Comparison of ENCODE assay signal across 7 mouse cellular contexts in genomic region chr2:174075673-174076432, GRCm38 (mm10). TPM values are rescaled to one million over a fixed set of nuclear protein-coding genes. Genes with fewer than 3 reads are reported as not detected.
DNase-seq lines count a peak whose midpoint lies in the region; ATAC-seq lines count a peak whose summit lies in the region.

Gene Stx16, plus strand, starts transcription at chr2:174076308.

- WGBS in embryonic facial prominence, embryonic 12.5 days, result 1% methylated on average over 32 of the region's 32 CpGs
- WGBS in limb, embryonic 11.5 days, result 1% methylated on average over 32 of the region's 32 CpGs
- WGBS in midbrain, embryonic 14.5 days, result 1% methylated on average over 32 of the region's 32 CpGs

- H3K9me3 ChIP-seq in embryonic facial prominence, embryonic 12.5 days, result no peaks in the 10 kb centered on the region
- no peaks in the 10 kb centered on the region for H3K9me3 ChIP-seq in limb, embryonic 11.5 days (ENCODE audit: control insufficient read depth, low read length)
- no peaks in the 10 kb centered on the region for H3K9me3 ChIP-seq in midbrain, embryonic 14.5 days (ENCODE audit: control insufficient read depth, low read length)

- peak; percentile 89 for ATAC-seq in embryonic facial prominence, embryonic 12.5 days (ENCODE audit: insufficient number of reproducible peaks, insufficient read depth, low FRiP score, low TSS enrichment)
- ATAC-seq in limb, embryonic 11.5 days (ENCODE audit: insufficient number of reproducible peaks, low FRiP score, low TSS enrichment, low read depth), result peak; percentile 90
- ATAC-seq in midbrain, embryonic 14.5 days (ENCODE audit: low FRiP score, low TSS enrichment), result peak; percentile 88

- DNase-seq in adrenal gland, postnatal 25 days, result peak; percentile 93
- DNase-seq in heart, adult 11 months, result peak; percentile 99
- peak; percentile 99 for DNase-seq in kidney, adult 18-20 months
- peak; percentile 97 for DNase-seq in limb, embryonic 11.5 days (ENCODE audit: low spot score)
- DNase-seq in midbrain, embryonic 14.5 days, result peak; percentile 92
- DNase-seq in spleen, adult 18-20 months, result peak; percentile 74 to 86

- peaks cover 23% of the 10 kb centered on the region for H3K4me1 ChIP-seq in embryonic facial prominence, embryonic 12.5 days
- peaks cover 8% of the 10 kb centered on the region for H3K4me1 ChIP-seq in limb, embryonic 11.5 days (ENCODE audit: control insufficient read depth, insufficient read depth, low read length)
- H3K4me1 ChIP-seq in midbrain, embryonic 14.5 days (ENCODE audit: control insufficient read depth, insufficient read depth, low read length), result peaks cover 32% of the 10 kb centered on the region

- no peaks in the 10 kb centered on the region for H3K27me3 ChIP-seq in embryonic facial prominence, embryonic 12.5 days
- no peaks in the 10 kb centered on the region for H3K27me3 ChIP-seq in limb, embryonic 11.5 days (ENCODE audit: control insufficient read depth, insufficient read depth, low read length)
- H3K27me3 ChIP-seq in midbrain, embryonic 14.5 days (ENCODE audit: control insufficient read depth, insufficient read depth, low read length), result no peaks in the 10 kb centered on the region

- H3K27ac ChIP-seq in embryonic facial prominence, embryonic 12.5 days, result peak within 1 kb of the TSS; percentile 96
- peak within 1 kb of the TSS; percentile 80 for H3K27ac ChIP-seq in limb, embryonic 11.5 days (replicated peaks; ENCODE audit: low read depth, low read length)
- H3K27ac ChIP-seq in midbrain, embryonic 14.5 days (replicated peaks; ENCODE audit: low read depth, low read length), result peak within 1 kb of the TSS; percentile 87

- H3K9ac ChIP-seq in embryonic facial prominence, embryonic 12.5 days, result peak within 1 kb of the TSS; percentile 86
- H3K9ac ChIP-seq in limb, embryonic 11.5 days (ENCODE audit: low read length), result peak within 1 kb of the TSS; percentile 86
- peak within 1 kb of the TSS; percentile 76 for H3K9ac ChIP-seq in midbrain, embryonic 14.5 days (replicated peaks; ENCODE audit: low read length)

- H3K4me3 ChIP-seq in embryonic facial prominence, embryonic 12.5 days, result peak within 1 kb of the TSS; percentile 85
- peak within 1 kb of the TSS; percentile 74 for H3K4me3 ChIP-seq in limb, embryonic 11.5 days (ENCODE audit: low read depth, low read length)
- H3K4me3 ChIP-seq in midbrain, embryonic 14.5 days (replicated peaks; ENCODE audit: low read depth, low read length), result peak within 1 kb of the TSS; percentile 66

- H3K36me3 ChIP-seq in embryonic facial prominence, embryonic 12.5 days, result no peaks in the 10 kb centered on the region
- H3K36me3 ChIP-seq in limb, embryonic 11.5 days (ENCODE audit: control insufficient read depth, insufficient read depth, low read length), result no peaks in the 10 kb centered on the region
- no peaks in the 10 kb centered on the region for H3K36me3 ChIP-seq in midbrain, embryonic 14.5 days (ENCODE audit: control insufficient read depth, insufficient read depth, low read length)

- H3K4me2 ChIP-seq in embryonic facial prominence, embryonic 12.5 days (replicated peaks), result peak within 1 kb of the TSS; percentile 88
- peak within 1 kb of the TSS; percentile 83 for H3K4me2 ChIP-seq in limb, embryonic 11.5 days (ENCODE audit: low read depth, severe bottlenecking)
- H3K4me2 ChIP-seq in midbrain, embryonic 14.5 days (ENCODE audit: low read length), result peak within 1 kb of the TSS; percentile 76

RNA-seq across cellular contexts. Expression of gene Stx16, which starts in this region (rescaled TPM):
- total RNA-seq in adrenal gland, postnatal 25 days (2021), result 41.6 and 63.8 TPM in 2 replicates
- polyA plus RNA-seq in embryonic facial prominence, embryonic 12.5 days (2016; fragmentation: Nextera tagmentation; extraction: Ambion mirVana), result 12.9 and 13.4 TPM in 2 replicates
- polyA plus RNA-seq in limb, embryonic 11.5 days (2014; fragmentation: Nextera tagmentation; extraction: Ambion mirVana), result 9.0 and 10.1 TPM in 2 replicates
- polyA plus RNA-seq in midbrain, embryonic 14.5 days (2014; fragmentation: Nextera tagmentation; extraction: Ambion mirVana), result 11.1 and 11.4 TPM in 2 replicates

Comparison
In these comparisons a context has a peak if more than half of its experiments do, and no peak if none do; other contexts are left out.
1. Peak in every context shown above with its lines: DNase-seq, ATAC-seq, H3K4me3 ChIP-seq and H3K27ac ChIP-seq.